Mouse (Mus musculus) liver, postnatal 0 days (tissue): ENCODE data around the gene Ncor1.

Experiments used
- CTCF ChIP-seq: sonication (generic); IDR thresholded peaks from 2 replicates; pipeline ENCODE4 v1.5.1; 2016; ENCODE audit warnings: antibody characterized with exemption, low read depth
- EP300 ChIP-seq: IDR thresholded peaks from 2 replicates; pipeline ENCODE4 v1.6.1; 2016; ENCODE audit warnings: antibody characterized with exemption, low read depth, mild to moderate bottlenecking

DNA sequence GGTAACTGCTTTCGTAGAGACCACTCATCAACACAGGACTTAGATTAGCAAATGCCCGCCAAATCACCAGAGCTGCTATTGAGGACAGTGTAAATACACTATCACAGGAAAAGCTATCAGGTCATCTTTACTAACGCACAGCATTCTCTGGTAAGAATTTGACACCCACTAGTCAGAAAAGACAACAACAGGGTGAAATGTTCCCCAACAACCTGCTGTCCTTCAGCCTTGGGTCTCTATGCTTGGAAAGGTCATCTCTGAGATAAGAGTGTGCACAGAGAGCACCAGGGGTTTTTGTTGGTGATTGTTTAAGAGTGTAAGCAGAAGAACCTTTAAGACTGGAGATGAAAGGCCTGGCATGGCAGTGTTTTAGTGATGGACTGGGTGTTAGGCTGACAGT, 134.7 kb downstream of the Ncor1 start:
- TF ChIP-seq EP300 (no peak), CTCF (no peak)
